Mouse (Mus musculus) liver (tissue): ENCODE results near the gene Ccl7.

Source experiments
- DNase-seq: peaks from one replicate; pipeline ENCODE4 v3.0.0-alpha.2; 2020; ENCODE audit warnings: mixed read lengths

Gene Ccl7

GRCm38 (mm10) chr11:82045471-82045870 is at the start of gene Ccl7:
Gene Ccl7, plus strand, starts transcription at chr11:82045712.
- no peak for DNase-seq

GRCm38 (mm10) chr11:81996172-81996841 is 49.2 kb upstream of the Ccl7 start:
- peak; percentile 62 for DNase-seq

- no peak for DNase-seq
Observed at GRCm38 (mm10) chr11:81997085-81997484, 48.4 kb upstream of the Ccl7 start.

- no peak for DNase-seq
Observed at GRCm38 (mm10) chr11:81998646-81999045, 46.9 kb upstream of the Ccl7 start.

- no peak for DNase-seq
Observed at GRCm38 (mm10) chr11:81999469-81999868, 46.0 kb upstream of the Ccl7 start.

GRCm38 (mm10) chr11:82000581-82000980 is 44.9 kb upstream of the Ccl7 start:
- DNase-seq, result no peak

GRCm38 (mm10) chr11:82004810-82005209 is 40.7 kb upstream of the Ccl7 start:
- DNase-seq, result no peak

GRCm38 (mm10) chr11:82006796-82007423 is 38.6 kb upstream of the Ccl7 start:
- DNase-seq, result peak; percentile 7

GRCm38 (mm10) chr11:82010115-82010514 is 35.4 kb upstream of the Ccl7 start:
- DNase-seq, result no peak

- DNase-seq, result no peak
Observed at GRCm38 (mm10) chr11:82011411-82012193, 33.9 kb upstream of the Ccl7 start.

- no peak for DNase-seq
Observed at GRCm38 (mm10) chr11:82013756-82014155, 31.8 kb upstream of the Ccl7 start.

GRCm38 (mm10) chr11:82015066-82015465 is 30.4 kb upstream of the Ccl7 start:
- DNase-seq, result no peak

GRCm38 (mm10) chr11:82016181-82016780 is 29.2 kb upstream of the Ccl7 start:
- no peak for DNase-seq

GRCm38 (mm10) chr11:82019389-82019788 is 26.1 kb upstream of the Ccl7 start:
- no peak for DNase-seq

- DNase-seq, result no peak
Observed at GRCm38 (mm10) chr11:82019793-82020192, 25.7 kb upstream of the Ccl7 start.

- DNase-seq, result no peak
Observed at GRCm38 (mm10) chr11:82021406-82021805, 24.1 kb upstream of the Ccl7 start.

GRCm38 (mm10) chr11:82022504-82023056 is 22.9 kb upstream of the Ccl7 start:
- no peak for DNase-seq

GRCm38 (mm10) chr11:82023769-82024168 is 21.7 kb upstream of the Ccl7 start:
- DNase-seq, result no peak

GRCm38 (mm10) chr11:82030171-82030570 is 15.3 kb upstream of the Ccl7 start:
- no peak for DNase-seq

- DNase-seq, result no peak
Observed at GRCm38 (mm10) chr11:82032136-82032535, 13.4 kb upstream of the Ccl7 start.

- peak; percentile 34 for DNase-seq
Observed at GRCm38 (mm10) chr11:82032678-82033344, 12.7 kb upstream of the Ccl7 start.

GRCm38 (mm10) chr11:82034446-82034845 is 11.1 kb upstream of the Ccl7 start:
- DNase-seq, result no peak

GRCm38 (mm10) chr11:82035356-82035755 is 10.2 kb upstream of the Ccl7 start, which contains the start of gene Ccl2:
Gene Ccl2, plus strand, starts transcription at chr11:82035571.
- peak; percentile 35 for DNase-seq
